Mouse (Mus musculus) Muller cell, postnatal 12 days (primary cell): Measurements from ENCODE around the gene Msmp.
A peak's percentile ranks its signal among the peaks of the same experiment; 100 is the strongest.
"Not testable (repeated sequence)": the region's sequence is repeated elsewhere in the genome, so short reads cannot be mapped to it uniquely, and the experiment has no call there.

Source experiments
- DNase-seq: peaks from one replicate; pipeline ENCODE4 v3.0.0-alpha.2; 2015; ENCODE audit errors: inconsistent ontology term

Gene Msmp

DNA sequence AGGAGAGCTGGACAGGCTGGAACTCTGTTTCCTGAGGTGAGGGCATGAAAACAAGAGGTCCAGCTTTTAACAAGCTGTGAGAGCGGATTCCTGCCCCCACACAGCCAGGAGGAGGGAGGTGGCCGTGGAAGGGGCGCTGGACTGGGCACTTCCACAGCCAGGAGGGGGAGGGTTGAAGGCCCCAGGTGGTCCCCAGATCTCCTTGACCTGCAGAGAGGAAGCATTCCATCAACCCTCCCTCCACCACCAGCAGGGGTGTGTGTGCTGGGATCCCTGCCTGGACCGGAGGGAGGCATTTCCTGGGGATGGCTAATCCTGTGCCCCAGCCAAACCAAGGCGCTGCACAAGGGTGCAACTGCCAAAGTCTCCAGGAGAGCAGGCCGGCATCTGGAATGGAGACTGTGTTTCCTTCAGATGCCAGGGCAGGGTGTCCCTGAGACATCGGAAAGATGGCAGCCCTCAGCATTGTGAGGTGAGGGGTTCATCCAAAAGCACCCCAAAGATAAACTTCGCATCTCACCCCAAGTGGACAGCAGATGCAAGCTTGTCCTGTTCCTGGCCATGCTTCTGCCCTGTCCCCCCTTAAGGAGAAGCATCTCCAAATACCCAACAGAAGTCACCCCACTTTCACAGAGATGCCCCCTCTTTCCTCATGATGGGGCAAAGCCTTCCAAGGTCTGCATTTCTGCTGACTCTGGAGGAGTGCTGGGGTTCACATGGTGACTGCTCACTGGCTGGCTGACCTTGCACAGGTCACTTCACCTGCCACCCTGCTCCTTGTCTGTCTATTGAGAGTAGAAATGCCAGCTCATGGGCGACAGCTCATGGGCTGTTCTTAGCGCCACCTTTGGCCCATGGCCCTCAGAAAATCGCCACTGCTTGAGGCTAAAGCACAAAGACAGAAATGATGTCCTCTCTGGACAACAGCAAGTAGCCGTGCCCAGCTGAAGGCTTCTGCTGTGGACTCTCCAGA is at the start of gene Msmp:
Gene Msmp (minus strand): TSS at position 51 of the 973 bp plus-strand sequence.
- DNase-seq, result no peak

DNA sequence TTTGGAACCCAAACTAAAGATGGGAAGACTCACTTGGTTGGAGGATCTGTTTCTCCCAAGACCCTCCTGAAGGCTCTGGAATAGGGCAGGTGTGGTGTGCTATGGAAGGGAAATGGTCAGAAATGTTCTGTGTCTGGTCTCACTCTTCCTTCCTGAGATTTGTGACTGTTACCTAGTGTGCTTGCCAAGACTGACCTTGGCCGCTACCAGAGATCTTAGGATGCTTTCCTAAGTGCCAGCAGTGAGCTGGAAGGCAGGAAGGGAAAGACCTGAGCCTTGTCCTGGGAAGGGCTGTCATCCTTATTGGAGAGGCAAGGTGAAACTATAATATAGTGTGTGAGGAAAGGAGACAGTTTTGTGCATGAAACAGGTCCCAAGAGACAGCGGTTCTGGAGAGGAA is 49.4 kb upstream of the Msmp start:
- DNase-seq, result no peak

DNA sequence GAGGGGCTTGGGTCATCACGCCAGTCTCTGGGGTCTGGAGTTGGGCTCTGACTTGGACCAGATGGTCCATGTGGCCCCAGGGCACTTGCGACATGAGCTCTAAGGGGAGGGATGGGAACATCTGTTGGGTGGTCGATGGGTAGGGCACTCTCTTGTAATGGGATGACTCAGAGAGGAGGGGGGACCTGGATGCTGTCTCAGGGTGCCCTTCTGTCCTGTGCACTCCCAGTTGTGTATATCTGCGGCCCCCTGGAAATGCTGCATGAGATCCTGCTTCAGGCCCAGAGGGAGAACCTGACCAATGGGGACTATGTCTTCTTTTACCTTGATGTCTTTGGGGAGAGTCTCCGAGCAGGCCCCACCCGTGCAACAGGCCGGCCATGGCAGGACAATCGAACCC is 49.0 kb upstream of the Msmp start:
- no peak for DNase-seq

DNA sequence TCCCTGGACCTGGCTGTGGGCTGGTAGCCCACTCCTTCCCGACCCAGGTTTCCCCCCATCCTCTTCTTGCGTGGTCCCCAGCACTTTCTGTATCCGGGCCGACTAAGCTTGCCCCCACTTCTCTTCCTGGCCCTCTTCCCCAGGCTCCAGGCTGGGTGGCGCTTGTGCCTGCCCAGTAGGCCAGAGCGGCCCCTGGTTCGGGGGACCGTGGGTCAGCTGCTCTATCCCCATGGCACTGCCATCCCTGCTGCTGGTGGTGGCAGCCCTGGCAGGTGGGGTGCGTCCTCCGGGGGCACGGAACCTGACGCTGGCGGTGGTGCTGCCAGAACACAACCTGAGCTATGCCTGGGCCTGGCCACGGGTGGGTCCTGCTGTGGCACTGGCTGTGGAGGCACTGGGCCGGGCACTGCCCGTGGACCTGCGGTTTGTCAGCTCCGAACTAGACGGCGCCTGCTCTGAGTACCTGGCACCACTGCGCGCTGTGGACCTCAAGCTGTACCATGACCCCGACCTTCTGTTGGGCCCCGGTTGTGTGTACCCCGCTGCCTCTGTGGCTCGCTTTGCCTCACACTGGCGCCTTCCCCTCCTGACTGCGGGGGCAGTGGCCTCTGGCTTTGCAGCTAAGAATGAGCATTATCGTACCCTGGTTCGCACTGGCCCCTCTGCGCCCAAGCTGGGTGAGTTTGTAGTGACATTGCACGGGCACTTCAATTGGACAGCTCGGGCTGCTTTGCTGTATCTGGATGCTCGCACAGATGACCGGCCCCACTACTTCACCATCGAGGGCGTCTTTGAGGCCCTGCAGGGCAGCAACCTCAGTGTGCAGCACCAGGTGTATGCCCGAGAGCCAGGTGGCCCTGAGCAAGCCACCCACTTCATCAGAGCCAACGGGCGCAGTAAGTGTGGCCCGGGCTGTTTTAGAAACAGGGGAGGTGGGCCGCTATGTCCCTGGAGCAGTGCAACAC is 47.9 kb upstream of the Msmp start:
- DNase-seq, result peak; percentile 55

DNA sequence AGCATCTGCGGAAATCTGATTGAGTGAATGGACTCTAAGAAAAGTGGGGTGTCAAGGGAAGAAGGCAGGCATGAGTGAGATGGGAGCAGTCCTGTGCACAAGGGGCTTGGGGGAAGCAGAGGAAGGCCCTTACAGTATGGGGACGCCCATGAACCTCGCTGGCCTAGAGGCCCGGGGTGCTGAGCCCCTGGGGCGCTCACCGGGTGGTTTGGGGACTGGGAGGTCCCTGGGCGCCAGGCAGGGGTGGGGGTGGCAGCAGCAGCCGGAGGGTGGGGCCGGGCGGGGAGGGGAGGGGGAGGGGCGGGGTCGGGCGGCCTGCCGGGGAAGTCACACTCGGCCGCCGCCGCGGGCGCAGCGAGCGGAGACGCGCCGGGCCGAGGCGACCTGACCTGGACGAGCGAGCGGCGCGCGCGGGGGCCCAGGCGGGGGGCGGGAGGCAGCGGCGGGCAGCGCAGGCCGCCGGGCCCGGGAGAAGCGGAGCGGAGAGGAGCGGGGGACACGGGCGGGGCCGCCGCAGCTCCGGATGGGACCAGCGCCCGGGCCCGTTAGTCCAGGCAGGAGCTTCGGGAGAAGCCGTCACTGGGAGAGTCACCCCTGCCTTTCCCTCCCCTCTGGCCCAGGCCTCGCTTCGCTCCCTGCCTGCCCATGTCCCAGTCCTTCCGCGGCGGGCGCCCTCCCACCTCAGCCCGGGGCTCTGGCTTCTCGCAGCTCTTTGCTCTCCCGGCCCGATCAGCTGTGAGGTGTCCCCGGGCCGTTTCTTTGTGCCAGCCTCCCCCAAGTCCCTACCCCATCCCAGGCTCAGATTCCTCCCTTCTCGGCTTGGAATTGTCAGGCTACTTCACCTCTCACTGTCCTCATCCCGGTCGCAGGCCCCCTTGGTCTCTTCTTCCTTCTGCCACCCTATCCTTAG is 47.0 kb upstream of the Msmp start, which contains the start of gene Npr2:
Gene Npr2 (plus strand): TSS at position 890 of the 910 bp plus-strand sequence.
- DNase-seq, result peak; percentile 73

DNA sequence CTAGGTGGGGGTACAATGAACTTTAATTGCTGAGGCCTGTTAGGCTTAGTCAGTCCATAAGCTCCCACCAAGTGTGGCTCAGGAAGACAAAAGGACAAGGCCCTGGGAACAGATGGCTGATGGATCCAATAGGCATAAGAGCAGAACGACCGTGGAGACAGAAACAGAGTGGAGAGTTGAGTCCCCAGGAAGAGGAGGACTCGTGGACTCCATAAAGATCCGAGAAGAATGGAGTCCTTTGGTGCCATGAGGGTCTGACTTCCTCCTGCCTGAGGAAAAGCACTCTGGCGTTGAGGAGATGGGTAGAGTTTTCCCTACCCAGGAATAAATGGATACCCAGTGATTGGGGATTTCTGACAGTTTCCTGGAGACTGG is 46.4 kb upstream of the Msmp start:
- no peak for DNase-seq

DNA sequence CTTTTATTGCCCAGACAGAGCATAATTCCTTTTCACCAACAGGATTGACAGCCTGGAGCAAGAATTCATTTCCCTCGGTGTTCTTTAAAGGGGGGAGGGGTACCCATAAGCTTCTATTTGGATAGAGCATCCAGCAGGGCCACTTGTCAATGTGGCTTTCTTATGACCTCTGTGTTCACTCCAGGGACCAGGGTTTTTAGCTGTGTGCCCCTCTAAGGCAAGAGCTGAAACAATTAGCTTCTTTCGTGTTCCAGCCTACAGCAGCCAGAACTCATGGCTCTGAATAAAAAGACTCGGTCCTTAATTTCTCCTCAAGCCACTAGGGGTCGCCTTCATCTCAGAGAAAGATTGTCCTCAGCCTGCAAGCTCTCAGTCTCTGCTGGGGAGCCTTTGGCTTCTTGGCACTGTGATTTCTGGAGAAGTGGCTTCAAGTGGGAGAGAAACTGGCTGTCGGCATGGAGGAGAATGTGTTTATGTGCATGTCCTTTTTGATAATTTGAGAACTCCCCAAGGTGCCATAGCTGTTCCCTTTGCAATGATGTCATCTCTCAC is 45.8 kb upstream of the Msmp start:
- peak; percentile 77 for DNase-seq

DNA sequence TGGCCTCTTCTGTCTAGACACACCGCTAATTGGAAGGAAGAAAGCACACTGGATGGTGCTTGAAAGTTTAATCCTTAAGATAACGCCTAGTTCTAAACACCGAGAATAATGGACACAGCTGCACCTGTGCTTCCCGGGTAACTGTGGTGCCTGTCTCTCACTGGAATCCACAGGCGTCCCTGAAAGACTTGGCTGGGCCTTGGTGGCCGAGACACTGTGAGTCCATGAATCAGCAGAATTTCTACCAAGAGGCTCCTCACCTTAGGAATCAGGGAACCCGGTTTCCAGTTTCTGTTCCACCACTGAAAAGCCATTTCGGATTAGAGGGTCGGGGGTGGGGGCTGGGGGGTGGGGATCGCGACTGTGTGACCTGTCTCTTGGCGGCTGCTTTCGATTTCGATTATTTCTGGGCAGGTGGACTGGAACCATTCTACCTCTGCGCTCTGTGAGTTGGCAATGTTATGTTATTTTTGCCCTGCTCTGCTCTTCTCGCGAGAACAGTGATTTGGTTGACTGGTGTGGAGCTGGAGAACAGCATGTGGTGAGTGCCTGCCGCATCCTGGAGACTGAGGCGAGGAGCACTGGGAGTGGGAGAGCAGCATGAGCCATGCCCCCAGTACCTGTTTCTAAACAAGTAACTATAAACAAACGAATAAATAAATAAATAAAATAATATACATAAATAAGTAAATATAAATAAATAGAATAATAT is 45.0 kb upstream of the Msmp start:
- peak; percentile 31 for DNase-seq

DNA sequence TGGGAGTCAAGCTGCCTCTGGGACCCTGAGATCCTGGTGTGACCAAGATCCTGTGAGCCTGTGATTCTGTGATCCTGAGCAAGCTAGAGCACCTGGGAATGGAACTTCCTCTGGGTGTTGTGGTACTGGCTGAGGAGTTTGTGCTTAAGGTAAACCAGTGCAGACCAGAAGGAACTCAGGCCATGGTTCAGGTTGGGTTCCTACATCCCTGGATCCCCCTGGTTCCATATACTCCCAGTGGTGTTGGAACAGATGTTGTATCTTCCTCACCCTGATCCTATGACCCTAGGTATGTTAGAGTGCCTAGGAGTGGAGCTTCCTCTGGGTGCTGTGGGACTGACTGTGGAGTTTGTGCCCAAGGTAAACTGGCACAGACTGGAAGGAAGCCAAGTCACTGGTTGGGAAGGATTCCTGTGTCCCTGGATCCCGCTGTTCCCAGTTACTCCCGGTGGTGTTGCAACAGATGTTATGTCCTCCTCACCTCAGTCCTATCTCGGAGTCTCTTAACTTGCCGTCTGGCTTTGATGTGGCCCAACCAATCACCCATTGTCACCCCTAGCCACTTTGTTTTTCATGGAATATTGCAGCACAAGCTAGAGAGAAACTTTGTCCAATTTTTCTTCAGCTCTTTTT is 36.0 kb upstream of the Msmp start:
- no peak for DNase-seq

DNA sequence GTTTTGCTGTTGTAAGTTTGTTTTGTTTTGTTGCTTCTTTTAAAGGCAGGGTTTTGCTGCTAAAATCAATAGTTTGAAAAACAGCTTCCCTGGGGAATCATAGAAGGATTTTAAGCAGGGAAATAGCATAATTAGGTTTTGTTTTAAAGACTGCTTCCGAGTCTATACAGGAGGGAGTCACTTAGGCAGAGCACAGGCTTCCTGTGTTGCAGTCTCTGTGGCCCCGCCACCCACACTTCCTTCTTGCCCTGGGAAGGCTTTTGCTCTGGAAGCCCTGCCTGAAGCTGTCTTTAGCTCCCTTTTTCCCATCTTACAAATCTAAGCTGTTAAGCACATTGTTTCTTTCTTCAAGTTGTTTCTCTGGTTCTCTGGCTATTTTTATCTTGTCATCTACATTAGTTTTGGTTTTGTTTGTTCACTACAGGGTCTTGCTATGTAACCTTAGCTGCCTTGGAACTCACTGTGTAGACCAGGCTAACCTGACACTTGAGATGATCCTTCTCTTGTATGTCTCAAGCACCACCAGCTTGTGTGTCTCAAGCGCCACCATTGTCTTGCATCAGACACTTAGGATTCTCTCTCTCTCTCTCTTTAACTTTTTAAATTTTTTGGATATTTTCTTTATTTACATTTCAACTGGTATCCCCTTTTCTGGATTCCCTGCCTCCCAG is 28.9 kb upstream of the Msmp start:
- DNase-seq, result no peak

DNA sequence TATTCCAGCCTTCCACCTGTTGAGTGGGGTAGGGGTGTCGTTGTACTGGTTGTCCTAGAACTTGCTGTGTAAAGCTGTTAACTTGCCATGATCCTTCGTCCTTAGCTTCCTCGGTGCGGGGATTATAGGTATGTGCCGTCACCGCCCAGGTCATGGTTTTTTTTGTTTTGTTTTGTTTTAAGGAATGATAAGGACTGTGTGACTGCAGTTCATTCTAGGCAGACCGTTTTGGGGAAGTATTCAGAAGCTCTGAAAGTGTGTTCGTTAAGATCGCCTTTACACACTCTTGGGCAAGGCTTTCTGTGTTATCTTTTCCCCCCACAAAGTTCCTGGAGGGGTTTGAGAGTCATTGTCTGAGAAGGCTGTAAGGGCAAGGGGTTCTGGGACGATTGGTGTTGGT is 28.2 kb upstream of the Msmp start:
- no peak for DNase-seq

DNA sequence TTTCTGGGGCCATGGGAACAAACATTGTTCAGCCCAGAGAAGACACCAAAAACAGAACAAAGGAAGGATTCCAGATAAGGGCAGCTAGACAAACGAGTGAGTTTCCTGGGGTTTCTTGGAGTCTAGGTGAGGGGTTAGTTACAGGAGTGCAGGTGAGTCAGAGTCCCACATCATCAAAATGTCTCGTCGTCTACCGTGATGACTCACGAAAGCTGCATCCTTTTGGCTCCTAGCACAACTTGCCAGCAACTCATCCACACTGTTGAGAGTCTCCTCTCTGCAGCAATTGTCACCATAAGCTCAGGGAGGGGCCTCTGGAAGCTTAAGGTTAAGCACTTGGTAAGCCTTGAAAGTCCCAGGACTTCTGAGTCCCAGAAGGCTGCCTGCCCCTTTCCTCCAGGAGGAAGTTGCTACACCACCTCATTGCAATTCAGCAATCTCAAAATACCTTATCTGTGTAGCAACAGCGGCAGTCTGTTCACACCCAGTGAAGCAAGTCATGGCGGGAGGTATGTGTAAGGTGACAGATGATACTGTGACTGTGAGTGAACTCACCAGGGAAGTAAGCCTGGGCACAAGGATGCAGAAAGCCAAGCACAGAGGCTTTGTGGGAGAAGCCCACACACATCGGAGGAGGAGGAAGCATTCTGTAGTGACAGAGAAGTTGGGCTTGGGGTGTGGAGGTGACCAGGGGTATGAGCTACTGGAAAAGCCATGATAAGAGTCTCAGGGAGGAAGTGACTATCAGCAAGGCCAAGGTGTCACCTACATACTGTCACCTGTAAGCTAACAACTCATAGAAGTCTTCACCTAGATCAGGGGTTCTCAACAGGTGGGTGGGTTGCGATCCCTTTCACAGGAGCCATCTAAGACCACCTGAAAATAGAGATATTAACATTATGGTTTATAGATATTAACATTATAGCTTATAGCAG is 20.7 kb upstream of the Msmp start:
- no peak for DNase-seq

DNA sequence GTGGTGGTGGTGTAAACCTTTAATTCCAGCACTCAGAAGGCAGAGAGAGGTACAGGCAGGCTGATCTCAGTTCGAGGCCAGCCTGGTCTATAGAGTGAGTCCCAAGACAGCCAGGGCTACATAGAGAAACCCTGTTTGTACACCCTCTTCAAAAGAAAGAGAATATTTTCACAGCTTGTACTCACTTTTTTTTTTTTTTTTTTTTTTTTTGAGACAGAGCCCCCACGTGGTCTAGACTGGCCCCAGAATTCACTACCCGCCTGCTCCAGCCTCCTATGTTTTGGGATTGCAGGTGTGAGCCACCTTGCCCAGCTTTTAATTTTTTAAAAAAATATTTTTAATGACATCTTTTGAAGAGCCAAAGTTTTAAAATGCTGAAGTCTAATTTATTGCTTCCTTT is 19.8 kb upstream of the Msmp start:
- DNase-seq, result no peak

DNA sequence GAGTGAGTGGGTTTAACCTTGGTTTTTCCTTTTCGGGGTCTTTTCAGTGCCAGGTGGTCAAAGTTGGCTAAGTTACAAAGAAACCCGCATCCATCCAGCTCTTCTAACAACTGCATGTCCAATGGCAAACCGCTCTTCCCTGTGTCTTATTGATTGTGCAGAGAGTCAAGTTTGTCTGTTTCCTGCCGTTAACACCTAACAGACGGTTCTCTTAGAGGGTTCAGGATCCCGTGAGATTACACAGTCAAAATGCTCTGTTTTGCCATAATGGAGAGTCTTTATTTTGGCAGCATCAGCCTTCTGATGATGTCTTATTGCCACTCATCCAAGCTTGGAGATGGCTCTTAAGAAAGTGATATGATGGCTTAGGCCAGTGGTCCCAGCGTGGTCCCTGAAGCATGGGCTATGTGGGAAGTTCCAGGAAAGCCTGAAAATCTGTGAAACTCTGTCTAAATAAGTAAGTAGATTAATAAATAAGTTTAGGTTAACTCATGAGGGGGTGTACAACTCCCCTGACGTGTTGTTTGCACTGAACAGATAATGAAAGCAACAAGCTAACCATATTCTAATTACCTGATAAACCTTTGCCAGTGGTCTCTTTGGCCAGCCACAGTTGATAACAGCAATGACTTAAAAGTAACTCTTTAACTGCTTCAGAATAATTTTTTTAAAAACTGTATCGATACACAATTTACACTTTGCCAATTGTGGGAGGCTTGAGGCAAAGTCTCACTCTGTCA is 16.1 kb upstream of the Msmp start:
- DNase-seq, result no peak

DNA sequence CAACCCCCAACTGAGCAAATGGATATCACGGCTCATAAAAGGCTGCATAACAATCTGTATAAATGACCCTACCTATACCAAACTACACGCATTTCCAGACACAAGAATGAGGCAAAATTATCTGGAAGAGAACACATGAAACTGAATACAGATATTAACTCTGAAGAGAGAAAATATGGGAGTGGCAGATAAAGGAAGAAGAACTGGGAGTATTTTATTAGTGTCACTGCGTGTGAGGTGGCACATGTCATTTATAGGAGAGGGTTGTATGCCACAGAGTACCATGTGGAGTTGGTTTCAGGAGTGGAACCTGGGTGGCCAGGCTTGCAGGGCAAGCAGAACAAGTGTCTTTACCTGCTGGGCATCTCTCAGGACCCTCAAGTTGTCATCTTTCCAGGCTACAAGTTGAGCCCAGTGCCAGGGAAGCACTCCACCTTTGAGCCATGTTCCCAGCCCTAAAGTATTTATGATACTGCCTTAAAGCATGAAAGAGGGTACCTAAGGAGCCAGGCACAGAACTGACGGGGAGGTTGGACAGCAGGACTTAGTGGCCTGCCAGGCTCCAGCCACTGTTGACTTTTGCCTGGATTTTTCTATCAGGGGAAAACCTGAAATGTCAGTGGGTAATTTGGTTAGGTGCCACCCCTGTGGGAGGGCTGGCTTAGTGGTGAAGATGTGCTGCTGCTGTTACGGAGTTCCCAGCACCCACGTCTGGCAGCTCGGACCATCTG is 14.5 kb upstream of the Msmp start:
- no peak for DNase-seq

DNA sequence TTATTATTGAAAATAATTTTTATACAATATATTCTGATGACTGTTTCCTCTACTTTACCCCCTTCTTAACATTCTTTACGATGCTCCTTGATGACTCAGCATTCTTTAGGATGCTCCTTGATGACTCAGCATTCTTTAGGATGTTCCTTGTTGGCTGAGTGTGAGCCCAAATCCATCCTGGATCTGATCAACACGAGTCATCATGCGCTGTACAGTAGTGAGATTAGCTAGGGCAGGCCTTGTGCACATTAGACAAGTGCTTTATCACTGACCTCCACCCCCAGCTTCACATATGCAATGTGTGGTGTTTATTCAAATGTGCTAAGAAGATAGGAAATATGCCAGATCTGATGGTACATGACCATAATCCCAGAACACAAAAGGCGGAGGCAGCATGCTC is 13.9 kb upstream of the Msmp start:
- no peak for DNase-seq

DNA sequence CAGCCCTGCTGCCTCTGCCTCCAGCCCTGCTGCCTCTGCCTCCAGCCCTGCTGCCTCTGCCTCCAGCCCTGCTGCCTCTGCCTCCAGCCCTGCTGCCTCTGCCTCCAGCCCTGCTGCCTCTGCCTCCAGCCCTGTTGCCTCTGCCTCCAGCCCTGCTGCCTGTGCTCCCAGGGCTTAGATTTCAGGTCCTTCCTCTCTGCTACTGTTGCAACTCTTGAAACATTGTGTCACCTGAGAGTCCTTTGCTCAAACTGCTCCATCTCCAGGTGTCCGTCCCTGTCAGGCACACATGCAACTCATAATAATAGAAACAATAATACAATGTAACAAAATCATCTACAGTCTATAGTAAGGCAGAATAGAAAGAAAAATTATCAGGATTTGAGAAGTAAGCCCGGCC is 12.3 kb upstream of the Msmp start:
- not testable (repeated sequence) for DNase-seq
